Mouse (Mus musculus) CH12.LX (cell line): ENCODE measurements around the gene Smpdl3a. TPM values are rescaled to one million over a fixed set of nuclear protein-coding genes. Genes with fewer than 3 reads are reported as not detected.

Source experiments
- DNase-seq: peaks from one replicate; pipeline ENCODE4 v3.0.0-alpha.2; 2013; ENCODE audit errors: extremely low read depth
- H3K27ac ChIP-seq: 2 replicates; pipeline ENCODE4 v1.5.1; 2012; ENCODE audit warnings: low read depth, mild to moderate bottlenecking, control low read depth, moderate library complexity; ENCODE audit not compliant: insufficient read depth
- H3K27me3 ChIP-seq: replicated peaks from 2 replicates; pipeline ENCODE3; 2012; ENCODE audit warnings: inconsistent platforms
- H3K36me3 ChIP-seq, 2 experiments: replicated peaks in 1 of 2; 2 replicates each; pipeline versions ENCODE3 to v1.6.1; 2012; ENCODE audit warnings: inconsistent platforms in 1 of 2, low read length in 1 of 2, mild to moderate bottlenecking in 1 of 2, mixed read lengths in 1 of 2, moderate library complexity in 1 of 2; ENCODE audit not compliant: control insufficient read depth in 1 of 2, insufficient read depth in 1 of 2
- H3K4me1 ChIP-seq, 2 experiments: 2 replicates each; pipeline ENCODE4 v1.6.1; 2012; ENCODE audit warnings: inconsistent platforms in 1 of 2, moderate library complexity in 1 of 2; ENCODE audit not compliant: insufficient read depth in 2 of 2, control insufficient read depth in 1 of 2
- H3K4me2 ChIP-seq: 2 replicates; pipeline ENCODE4 v1.6.1; 2012; ENCODE audit warnings: low read depth, mild to moderate bottlenecking, control low read depth; ENCODE audit not compliant: poor library complexity, insufficient read depth, severe bottlenecking
- H3K4me3 ChIP-seq, 3 experiments: fragments of 150-350 bp in 1 of 3; sonication (generic) in 1 of 3; replicated peaks in 1 of 3; 2 replicates each; pipeline versions ENCODE3 to v1.5.1; 2011 to 2012; ENCODE audit warnings: low read depth in 2 of 3, low read length in 2 of 3, mild to moderate bottlenecking in 2 of 3, moderate library complexity in 2 of 3, control low read depth in 1 of 3, improper control_type of control experiment in 1 of 3, inconsistent platforms in 1 of 3, mixed read lengths in 1 of 3; ENCODE audit not compliant: poor library complexity in 1 of 3
- H3K79me2 ChIP-seq: replicated peaks from 2 replicates; pipeline ENCODE4 v1.6.1; 2012; ENCODE audit warnings: mild to moderate bottlenecking, moderate library complexity; ENCODE audit not compliant: control insufficient read depth, poor library complexity, insufficient read depth, severe bottlenecking; ENCODE audit errors: extremely low read depth
- H3K9ac ChIP-seq: 2 replicates; pipeline ENCODE4 v1.6.1; 2012; ENCODE audit warnings: low read depth, mild to moderate bottlenecking, control low read depth, moderate library complexity; ENCODE audit not compliant: insufficient read depth
- H3K9me3 ChIP-seq: replicated peaks from 2 replicates; pipeline ENCODE3; 2012; ENCODE audit warnings: low read length, inconsistent platforms, mixed read lengths
- CHD1 ChIP-seq: IDR thresholded peaks from 2 replicates; pipeline ENCODE4 v1.6.1; 2012; ENCODE audit warnings: low read depth, low read length, improper control_type of control experiment, inconsistent platforms
- CTCF ChIP-seq, 2 experiments: IDR thresholded peaks in 1 of 2; conservative IDR thresholded peaks in 1 of 2; 2 replicates each; pipeline ENCODE4 v1.5.1; 2011 to 2012; ENCODE audit warnings: low read depth in 2 of 2, low read length in 2 of 2, improper control_type of control experiment in 1 of 2, inconsistent platforms in 1 of 2, mild to moderate bottlenecking in 1 of 2, moderate library complexity in 1 of 2
- E2F4 ChIP-seq: IDR thresholded peaks from 2 replicates; pipeline ENCODE4 v1.6.1; 2011; ENCODE audit warnings: low read depth, low read length, improper control_type of control experiment; ENCODE audit not compliant: insufficient replicate concordance
- GABPA ChIP-seq: IDR thresholded peaks from 2 replicates; pipeline ENCODE4 v1.6.1; 2012; ENCODE audit warnings: low read depth, low read length, improper control_type of control experiment, inconsistent platforms; ENCODE audit not compliant: insufficient replicate concordance
- IRF4 ChIP-seq: IDR thresholded peaks from 2 replicates; pipeline ENCODE4 v1.6.1; 2014; ENCODE audit warnings: low read depth, mild to moderate bottlenecking, inconsistent platforms, low read length, improper control_type of control experiment
- JUN ChIP-seq: IDR thresholded peaks from 2 replicates; pipeline ENCODE4 v1.6.1; 2011; ENCODE audit warnings: low read depth, mild to moderate bottlenecking, low read length, improper control_type of control experiment, moderate library complexity; ENCODE audit not compliant: insufficient read depth
- JUND ChIP-seq: conservative IDR thresholded peaks from 2 replicates; pipeline ENCODE4 v1.6.1; 2011; ENCODE audit warnings: low read depth, low read length, improper control_type of control experiment
- MAFK ChIP-seq: IDR thresholded peaks from 2 replicates; pipeline ENCODE4 v1.6.1; 2011; ENCODE audit warnings: low read length, improper control_type of control experiment; ENCODE audit not compliant: insufficient replicate concordance
- MAZ ChIP-seq: IDR thresholded peaks from 2 replicates; pipeline ENCODE4 v1.6.1; 2012; ENCODE audit warnings: low read depth, mild to moderate bottlenecking, inconsistent platforms, low read length, improper control_type of control experiment, moderate library complexity
- MEF2A ChIP-seq: IDR thresholded peaks from 2 replicates; pipeline ENCODE4 v1.6.1; 2014; ENCODE audit warnings: low read depth, mild to moderate bottlenecking, inconsistent platforms, low read length, improper control_type of control experiment, borderline replicate concordance
- NRF1 ChIP-seq: IDR thresholded peaks from 2 replicates; pipeline ENCODE4 v1.6.1; 2014; ENCODE audit warnings: low read depth, mild to moderate bottlenecking, inconsistent platforms, low read length, improper control_type of control experiment, moderate library complexity
- PAX5 ChIP-seq: IDR thresholded peaks from 2 replicates; pipeline ENCODE4 v1.6.1; 2012; ENCODE audit warnings: low read length, inconsistent platforms, mixed read lengths
- POLR2AphosphoS2 ChIP-seq: IDR thresholded peaks from 2 replicates; pipeline ENCODE4 v1.6.1; 2011; ENCODE audit warnings: low read depth, low read length, improper control_type of control experiment
- SIN3A ChIP-seq: IDR thresholded peaks from 2 replicates; pipeline ENCODE4 v1.6.1; 2012; ENCODE audit warnings: low read length, improper control_type of control experiment, inconsistent platforms
- SMC3 ChIP-seq: IDR thresholded peaks from 2 replicates; pipeline ENCODE4 v1.6.1; 2011; ENCODE audit warnings: low read depth, low read length, improper control_type of control experiment
- TBP ChIP-seq: conservative IDR thresholded peaks from 2 replicates; pipeline ENCODE4 v1.6.1; 2011; ENCODE audit warnings: low read depth, low read length, improper control_type of control experiment
- TCF12 ChIP-seq: IDR thresholded peaks from 2 replicates; pipeline ENCODE4 v1.6.1; 2014; ENCODE audit warnings: low read depth, mild to moderate bottlenecking, inconsistent platforms, low read length, improper control_type of control experiment
- USF1 ChIP-seq: IDR thresholded peaks from 2 replicates; pipeline ENCODE4 v1.6.1; 2014; ENCODE audit warnings: low read depth, mild to moderate bottlenecking, inconsistent platforms, low read length, improper control_type of control experiment
- USF2 ChIP-seq: conservative IDR thresholded peaks from 2 replicates; pipeline ENCODE4 v1.6.1; 2011; ENCODE audit warnings: low read depth, low read length, improper control_type of control experiment
- ZKSCAN1 ChIP-seq: IDR thresholded peaks from 2 replicates; pipeline ENCODE4 v1.6.1; 2012; ENCODE audit warnings: low read depth, inconsistent platforms, low read length, improper control_type of control experiment, borderline replicate concordance
- ZMIZ1 ChIP-seq: IDR thresholded peaks from 2 replicates; pipeline ENCODE4 v1.6.1; 2012; ENCODE audit warnings: low read depth, mild to moderate bottlenecking, inconsistent platforms, low read length, improper control_type of control experiment
- dilution Hi-C: fragments of 300-500 bp; cut with MboI; formaldehyde crosslinking; loops from 2 replicates; pipeline ENCODE4 v1.14.3; 2020; ENCODE audit warnings: low sequenced_read_pairs; ENCODE audit not compliant: extremely low pct_unique_long_range_greater_than_20kb, extremely low pct_ligation_motif_present
- in situ Hi-C: fragments of 300-500 bp; cut with MboI; formaldehyde crosslinking; loops from 3 replicates; pipeline ENCODE4 v1.14.3; 2019; ENCODE audit warnings: low sequenced_read_pairs, low pct_ligation_motif_present, low pct_unique_long_range_greater_than_20kb, mixed read lengths
- polyA plus RNA-seq: library from polyadenylated mRNA; unstranded; fragments of >175 nt; gene quantifications from 2 replicates; pipeline ENCODE4 v1.2.1, GENCODE M21; 2012; ENCODE audit warnings: low read depth; ENCODE audit not compliant: insufficient read length
- total RNA-seq, 2 experiments: library from RNA; depleted of rRNA; stranded (reverse); fragments of 300-350 nt in 1 of 2; fragments of >200 nt in 1 of 2; gene quantifications; 2 replicates each; pipeline ENCODE4 v1.2.3; 2012 to 2014

The Smpdl3a gene
- total and polyA plus RNA-seq, 3 experiments = not detected

- no peak for TF ChIP-seq TCF12
- TF ChIP-seq CTCF (conservative IDR thresholded peaks at IDR 0.05 in 1 of 2, IDR thresholded peaks at IDR 0.05 in 1 of 2; ENCODE audit: low read depth in 2 of 2, low read length in 2 of 2) = no peak
- TF ChIP-seq E2F4 = no peak
- TF ChIP-seq SMC3 = no peak
- TF ChIP-seq MAFK = no peak
- TF ChIP-seq ZMIZ1 = no peak
- no peak for TF ChIP-seq GABPA
- no peak for TF ChIP-seq MAZ
- TF ChIP-seq JUND = no peak
- TF ChIP-seq MEF2A = no peak
- no peak for TF ChIP-seq JUN
- TF ChIP-seq USF2 = no peak
- TF ChIP-seq SIN3A = no peak
- TF ChIP-seq NRF1 = no peak
- TF ChIP-seq USF1 = no peak
- no peak for TF ChIP-seq CHD1
- no peak for TF ChIP-seq ZKSCAN1
- TF ChIP-seq IRF4 = no peak
- TF ChIP-seq POLR2AphosphoS2 = no peak
- H3K27ac ChIP-seq = no peak overlapping the region
- no peaks in the 10 kb centered on the region for H3K9me3 ChIP-seq
- H3K79me2 ChIP-seq = no peaks in the 10 kb centered on the region
- no peaks in the 10 kb centered on the region for H3K4me1 ChIP-seq
- no peaks in the 10 kb centered on the region for H3K27me3 ChIP-seq
- no peak for DNase-seq
- in situ Hi-C loops = no loop called here
- no peaks in the 10 kb centered on the region for H3K36me3 ChIP-seq
- H3K4me2 ChIP-seq = no peak overlapping the region
- dilution Hi-C loops = no loop called here
- H3K9ac ChIP-seq = no peak overlapping the region
- no peak overlapping the region for H3K4me3 ChIP-seq
These were observed 28.3 kb downstream of the Smpdl3a start for GRCm38 (mm10) chr10:57822473-57822872.

- Histone ChIP-seq H3K27me3 (no peaks in the 10 kb centered on the region), H3K79me2 (no peaks in the 10 kb centered on the region), H3K9me3 (no peaks in the 10 kb centered on the region), H3K9ac (no peak overlapping the region), H3K36me3 (no peaks in the 10 kb centered on the region), H3K27ac (no peak overlapping the region), H3K4me3 (no peak overlapping the region), H3K4me2 (peak overlapping the region; percentile 71), H3K4me1 (no peaks in the 10 kb centered on the region; a peak in 2 of 4 replicates)
- no peak for TF ChIP-seq MAFK
- no peak for TF ChIP-seq TBP
- no peak for TF ChIP-seq PAX5
- dilution Hi-C loops (no loop called here), in situ Hi-C loops (no loop called here)
- no peak for DNase-seq
These were observed 34.5 kb downstream of the Smpdl3a start for GRCm38 (mm10) chr10:57828649-57829048.
